Mouse (Mus musculus) MEL (cell line): ENCODE measurements around the gene Pitpnc1. TPM values are rescaled to one million over a fixed set of nuclear protein-coding genes. Genes with fewer than 3 reads are reported as not detected.

Source experiments
- DNase-seq: peaks from one replicate; pipeline ENCODE4 v3.0.0; 2011; ENCODE audit warnings: low read depth, low spot score
- H3K27ac ChIP-seq: 2 replicates; pipeline ENCODE4 v1.5.1; 2012; ENCODE audit warnings: low read depth, mild to moderate bottlenecking, control low read depth, low read length, moderate library complexity; ENCODE audit not compliant: control insufficient read depth
- H3K27me3 ChIP-seq, 2 experiments: fragments of 150-350 bp in 1 of 2; sonication (generic) in 1 of 2; 2 replicates each; pipeline ENCODE4 v1.6.1; 2012; ENCODE audit warnings: low read length in 2 of 2, mild to moderate bottlenecking in 2 of 2, improper control_type of control experiment in 1 of 2, moderate library complexity in 1 of 2; ENCODE audit not compliant: insufficient read depth in 2 of 2, control insufficient read depth in 1 of 2
- H3K36me3 ChIP-seq, 2 experiments: 2 replicates each; pipeline ENCODE4 v1.6.1; 2012 to 2014; ENCODE audit warnings: low read length in 2 of 2, improper control_type of control experiment in 1 of 2, inconsistent platforms in 1 of 2, mild to moderate bottlenecking in 1 of 2; ENCODE audit not compliant: insufficient read depth in 2 of 2, control insufficient read depth in 1 of 2
- H3K4me1 ChIP-seq, 2 experiments: fragments of 150-350 bp in 1 of 2; sonication (generic) in 1 of 2; 2 replicates each; pipeline ENCODE4 v1.6.1; 2012; ENCODE audit warnings: low read length in 2 of 2, improper control_type of control experiment in 1 of 2, mild to moderate bottlenecking in 1 of 2; ENCODE audit not compliant: insufficient read depth in 2 of 2, control insufficient read depth in 1 of 2
- H3K4me3 ChIP-seq, 2 experiments: fragments of 150-350 bp in 1 of 2; sonication (generic) in 1 of 2; 2 replicates each; pipeline ENCODE4 v1.5.1; 2012; ENCODE audit warnings: low read depth in 2 of 2, low read length in 2 of 2, mild to moderate bottlenecking in 2 of 2, moderate library complexity in 2 of 2, control low read depth in 1 of 2, improper control_type of control experiment in 1 of 2; ENCODE audit not compliant: control insufficient read depth in 1 of 2, insufficient read depth in 1 of 2
- H3K79me2 ChIP-seq: 2 replicates; pipeline ENCODE4 v1.6.1; 2012; ENCODE audit warnings: mild to moderate bottlenecking, low read length, moderate library complexity; ENCODE audit not compliant: control insufficient read depth, poor library complexity, insufficient read depth
- H3K9ac ChIP-seq: 2 replicates; pipeline ENCODE4 v1.6.1; 2012; ENCODE audit warnings: low read depth, mild to moderate bottlenecking, control low read depth, low read length, moderate library complexity; ENCODE audit not compliant: control insufficient read depth, poor library complexity, severe bottlenecking
- H3K9me3 ChIP-seq: fragments of 150-350 bp; sonication (generic); replicated peaks from 2 replicates; pipeline ENCODE4 v1.6.1; 2012; ENCODE audit warnings: mild to moderate bottlenecking, low read length, improper control_type of control experiment, moderate library complexity; ENCODE audit not compliant: insufficient read depth
- CHD1 ChIP-seq: IDR thresholded peaks from 2 replicates; pipeline ENCODE4 v1.6.1; 2012; ENCODE audit warnings: low read depth, mild to moderate bottlenecking, inconsistent platforms, low read length, improper control_type of control experiment
- CHD2 ChIP-seq: IDR thresholded peaks from 2 replicates; pipeline ENCODE4 v1.6.1; 2011; ENCODE audit warnings: low read length, improper control_type of control experiment
- CTCF ChIP-seq, 3 experiments: IDR thresholded peaks in 2 of 3; conservative IDR thresholded peaks in 1 of 3; 2 replicates each; pipeline ENCODE4 v1.5.1; 2011 to 2012; ENCODE audit warnings: low read length in 3 of 3, low read depth in 2 of 3, mild to moderate bottlenecking in 2 of 3, improper control_type of control experiment in 1 of 3, inconsistent platforms in 1 of 3, mixed read lengths in 1 of 3, moderate library complexity in 1 of 3; ENCODE audit not compliant: control insufficient read depth in 1 of 3, insufficient read depth in 1 of 3, poor library complexity in 1 of 3, severe bottlenecking in 1 of 3
- E2F4 ChIP-seq: IDR thresholded peaks from 2 replicates; pipeline ENCODE4 v1.6.1; 2011; ENCODE audit warnings: low read depth, low read length, improper control_type of control experiment, borderline replicate concordance
- ELF1 ChIP-seq: IDR thresholded peaks from 2 replicates; pipeline ENCODE4 v1.6.1; 2014; ENCODE audit warnings: low read depth, mild to moderate bottlenecking, inconsistent platforms, low read length, improper control_type of control experiment, moderate library complexity
- EP300 ChIP-seq, 2 experiments: IDR thresholded peaks; 2 replicates each; pipeline ENCODE4 v1.6.1; 2011; ENCODE audit warnings: improper control_type of control experiment in 2 of 2, low read length in 2 of 2, low read depth in 1 of 2, mild to moderate bottlenecking in 1 of 2
- GATA1 ChIP-seq: IDR thresholded peaks from 2 replicates; pipeline ENCODE4 v1.6.1; 2011; ENCODE audit warnings: low read depth, low read length, improper control_type of control experiment
- HCFC1 ChIP-seq: IDR thresholded peaks from 2 replicates; pipeline ENCODE4 v1.6.1; 2012; ENCODE audit warnings: low read depth, mild to moderate bottlenecking, inconsistent platforms, low read length, improper control_type of control experiment, moderate library complexity
- JUND ChIP-seq: IDR thresholded peaks from 2 replicates; pipeline ENCODE4 v1.6.1; 2011; ENCODE audit warnings: low read depth, mild to moderate bottlenecking, improper control_type of control experiment, low read length
- KAT2A ChIP-seq: conservative IDR thresholded peaks from 2 replicates; pipeline ENCODE4 v1.6.1; 2012; ENCODE audit warnings: low read depth, low read length, improper control_type of control experiment, inconsistent platforms
- MAFK ChIP-seq: IDR thresholded peaks from 2 replicates; pipeline ENCODE4 v1.6.1; 2011; ENCODE audit warnings: low read depth, mild to moderate bottlenecking, low read length, improper control_type of control experiment, borderline replicate concordance
- MAX ChIP-seq: IDR thresholded peaks from 2 replicates; pipeline ENCODE4 v1.6.1; 2011; ENCODE audit warnings: low read length, improper control_type of control experiment
- MEF2A ChIP-seq: IDR thresholded peaks from 2 replicates; pipeline ENCODE4 v1.6.1; 2014; ENCODE audit warnings: low read depth, mild to moderate bottlenecking, inconsistent platforms, low read length, improper control_type of control experiment; ENCODE audit not compliant: poor library complexity, insufficient replicate concordance, severe bottlenecking; ENCODE audit errors: extremely low read depth
- MXI1 ChIP-seq: IDR thresholded peaks from 2 replicates; pipeline ENCODE4 v1.6.1; 2011; ENCODE audit warnings: mild to moderate bottlenecking, low read depth, low read length, improper control_type of control experiment
- MYB ChIP-seq: IDR thresholded peaks from 2 replicates; pipeline ENCODE4 v1.6.1; 2011; ENCODE audit warnings: mild to moderate bottlenecking, low read depth, low read length, improper control_type of control experiment
- NELFE ChIP-seq: IDR thresholded peaks from 2 replicates; pipeline ENCODE4 v1.6.1; 2011; ENCODE audit warnings: low read depth, low read length, improper control_type of control experiment
- NRF1 ChIP-seq: IDR thresholded peaks from 2 replicates; pipeline ENCODE4 v1.6.1; 2014; ENCODE audit warnings: low read depth, mild to moderate bottlenecking, inconsistent platforms, low read length, improper control_type of control experiment, moderate library complexity; ENCODE audit not compliant: poor library complexity, insufficient read depth, severe bottlenecking
- POLR2A ChIP-seq, 2 experiments: IDR thresholded peaks; 2 replicates each; pipeline ENCODE4 v1.6.1; 2011 to 2012; ENCODE audit warnings: low read length in 2 of 2, mild to moderate bottlenecking in 2 of 2, control low read depth in 1 of 2, improper control_type of control experiment in 1 of 2, low read depth in 1 of 2, moderate library complexity in 1 of 2; ENCODE audit not compliant: control insufficient read depth in 1 of 2, insufficient read depth in 1 of 2, poor library complexity in 1 of 2
- POLR2AphosphoS2 ChIP-seq: IDR thresholded peaks from 2 replicates; pipeline ENCODE4 v1.6.1; 2011; ENCODE audit warnings: low read length, improper control_type of control experiment
- RAD21 ChIP-seq: IDR thresholded peaks from 2 replicates; pipeline ENCODE4 v1.6.1; 2011; ENCODE audit warnings: mild to moderate bottlenecking, low read depth, low read length, improper control_type of control experiment
- SMC3 ChIP-seq: IDR thresholded peaks from 2 replicates; pipeline ENCODE4 v1.6.1; 2011; ENCODE audit warnings: low read depth, low read length, improper control_type of control experiment
- TAL1 ChIP-seq: IDR thresholded peaks from 2 replicates; pipeline ENCODE4 v1.6.1; 2012; ENCODE audit warnings: mild to moderate bottlenecking, inconsistent platforms, low read length, moderate library complexity, mixed read lengths
- ZC3H11A ChIP-seq: IDR thresholded peaks from 2 replicates; pipeline ENCODE4 v1.6.1; 2012; ENCODE audit warnings: low read depth, mild to moderate bottlenecking, inconsistent platforms, low read length, improper control_type of control experiment
- ZKSCAN1 ChIP-seq: IDR thresholded peaks from 2 replicates; pipeline ENCODE4 v1.6.1; 2012; ENCODE audit warnings: low read depth, mild to moderate bottlenecking, inconsistent platforms, low read length, improper control_type of control experiment, moderate library complexity
- ZMIZ1 ChIP-seq: IDR thresholded peaks from 2 replicates; pipeline ENCODE4 v1.6.1; 2012; ENCODE audit warnings: low read depth, mild to moderate bottlenecking, inconsistent platforms, low read length, improper control_type of control experiment, moderate library complexity
- ZNF384 ChIP-seq: IDR thresholded peaks from 2 replicates; pipeline ENCODE4 v1.6.1; 2012; ENCODE audit warnings: low read depth, mild to moderate bottlenecking, inconsistent platforms, low read length, improper control_type of control experiment
- polyA plus RNA-seq, 2 experiments: library from polyadenylated mRNA; stranded (reverse) in 1 of 2; unstranded in 1 of 2; fragments of >175 nt in 1 of 2; fragments of >200 nt in 1 of 2; gene quantifications; 2 replicates each; pipeline versions ENCODE4 v1.2.1 to v1.2.4; 2012; ENCODE audit warnings: low replicate concordance in 2 of 2, low read depth in 1 of 2; ENCODE audit not compliant: insufficient read length in 2 of 2, insufficient read depth in 1 of 2, missing spikeins in 1 of 2
- total RNA-seq: library from RNA; depleted of rRNA; stranded (reverse); fragments of 300-350 nt; gene quantifications from 2 replicates; pipeline ENCODE4 v1.2.3, GENCODE M21; 2012

The Pitpnc1 gene
- total and polyA plus RNA-seq, 3 experiments: 19.3 to 25.3 TPM; not detected in 1

- Histone ChIP-seq H3K79me2 (no peaks in the 10 kb centered on the region), H3K4me1 (no peaks in the 10 kb centered on the region), H3K9me3 (no peaks in the 10 kb centered on the region), H3K27me3 (no peaks in the 10 kb centered on the region), H3K9ac (no peak overlapping the region), H3K4me3 (no peak overlapping the region), H3K27ac (no peak overlapping the region), H3K36me3 (peaks cover 0 to 14% of the 10 kb centered on the region in 2 experiments; a peak in 2 of 4 replicates)
- no peak for DNase-seq
- TF ChIP-seq MXI1 (no peak), ZNF384 (no peak), KAT2A (no peak), NELFE (no peak)
Observed at GRCm38 (mm10) chr11:107331425-107331824, 139.1 kb downstream of the Pitpnc1 start.

- H3K27ac ChIP-seq: no peak overlapping the region
Observed at GRCm38 (mm10) chr11:107327326-107327725, 143.2 kb downstream of the Pitpnc1 start.

GRCm38 (mm10) chr11:107325739-107326725 is 144.5 kb downstream of the Pitpnc1 start:
- DNase-seq: no peak
- no peak overlapping the region for H3K27ac ChIP-seq
- no peaks in the 10 kb centered on the region for H3K27me3 ChIP-seq
- no peaks in the 10 kb centered on the region for H3K79me2 ChIP-seq
- TF ChIP-seq RAD21 (no peak), ZKSCAN1 (no peak), MAX (no peak), CHD2 (no peak), JUND (no peak), HCFC1 (no peak), GATA1 (no peak), SMC3 (no peak), KAT2A (no peak), MAFK (no peak), MXI1 (no peak)
- H3K9me3 ChIP-seq: no peaks in the 10 kb centered on the region
- no peak overlapping the region for H3K9ac ChIP-seq
- no peak overlapping the region for H3K4me3 ChIP-seq
- H3K36me3 ChIP-seq: 0 out of 4 replicates have a peak, but pooled peaks cover 0 to 2% of the 10 kb centered on the region in 2 experiments
- no peaks in the 10 kb centered on the region for H3K4me1 ChIP-seq

More at GRCm38 (mm10) chr11:107327326-107327725, 143.2 kb downstream of the Pitpnc1 start:
- H3K9ac ChIP-seq: no peak overlapping the region
- TF ChIP-seq JUND (no peak), E2F4 (no peak), MEF2A (no peak), ZC3H11A (no peak), SMC3 (no peak), ELF1 (no peak), POLR2AphosphoS2 (no peak), ZMIZ1 (no peak), EP300 (IDR thresholded peaks at IDR 0.05; ENCODE audit: low read depth in 1 of 2, low read length in 2 of 2) (no peak), GATA1 (no peak), MYB (no peak), POLR2A (IDR thresholded peaks at IDR 0.05; ENCODE audit: control insufficient read depth in 1 of 2, insufficient read depth in 1 of 2, low read depth in 1 of 2, low read length in 2 of 2, poor library complexity in 1 of 2) (no peak), NRF1 (no peak), CHD1 (no peak), CTCF (IDR thresholded peaks at IDR 0.05 in 2 of 3, conservative IDR thresholded peaks at IDR 0.05 in 1 of 3; ENCODE audit: control insufficient read depth in 1 of 3, insufficient read depth in 1 of 3, low read depth in 2 of 3, low read length in 3 of 3, poor library complexity in 1 of 3, severe bottlenecking in 1 of 3) (no peak), TAL1 (no peak), NELFE (no peak)
- no peaks in the 10 kb centered on the region for H3K4me1 ChIP-seq
- H3K36me3 ChIP-seq: no peaks in the 10 kb centered on the region; a peak in 1 of 4 replicates
- no peak for DNase-seq
- no peaks in the 10 kb centered on the region for H3K9me3 ChIP-seq
- H3K79me2 ChIP-seq: no peaks in the 10 kb centered on the region
- no peaks in the 10 kb centered on the region for H3K27me3 ChIP-seq
- no peak overlapping the region for H3K4me3 ChIP-seq
